8 mouse cellular contexts compared by ENCODE assay signal in genomic region chr13:21161591-21161990, GRCm38 (mm10). TPM values are rescaled to one million over a fixed set of nuclear protein-coding genes. Genes with fewer than 3 reads are reported as not detected.
DNase-seq lines count a peak whose midpoint lies in the region; ATAC-seq and TF ChIP-seq lines count a peak whose summit lies in the region.

No protein-coding gene starts in this region.

- TF ChIP-seq CTCF in intestine, postnatal 0 days (IDR thresholded peaks at IDR 0.05; ENCODE audit: low read depth): no peak

- intact Hi-C loops in left cerebral cortex, postnatal 4 days (cut with DNase I): no loop called here

- no peak overlapping the region for H3K9ac ChIP-seq in kidney, embryonic 16.5 days (replicated peaks; ENCODE audit: low read length)
- H3K9ac ChIP-seq in intestine, postnatal 0 days (ENCODE audit: low read depth, low read length): no peak overlapping the region

- no peak overlapping the region for H3K27ac ChIP-seq in kidney, embryonic 16.5 days (ENCODE audit: low read length)
- no peak overlapping the region for H3K27ac ChIP-seq in forebrain, embryonic 10.5 days
- H3K27ac ChIP-seq in intestine, postnatal 0 days (ENCODE audit: low read depth, low read length): no peak overlapping the region

- peak overlapping the region; percentile 52 for H3K4me2 ChIP-seq in kidney, embryonic 16.5 days (replicated peaks; ENCODE audit: low read depth, low read length)
- H3K4me2 ChIP-seq in intestine, postnatal 0 days (replicated peaks; ENCODE audit: low read depth): peak overlapping the region; percentile 91; the same call in 1 of the 2 replicates
- peak overlapping the region; percentile 69 for H3K4me2 ChIP-seq in myocyte (ENCODE audit: low read depth)

- no peaks in the 10 kb centered on the region for H3K9me3 ChIP-seq in kidney, embryonic 16.5 days (ENCODE audit: low read length)
- H3K9me3 ChIP-seq in forebrain, embryonic 10.5 days: no peaks in the 10 kb centered on the region
- H3K9me3 ChIP-seq in intestine, postnatal 0 days (ENCODE audit: control insufficient read depth): no peaks in the 10 kb centered on the region

- no peak for TF ChIP-seq POLR2A in myocyte (IDR thresholded peaks at IDR 0.05; ENCODE audit: insufficient read length, low read depth)

- H3K4me1 ChIP-seq in kidney, embryonic 16.5 days (ENCODE audit: insufficient read depth, low read length): peaks cover 4% of the 10 kb centered on the region; the same call in 1 of the 2 replicates
- H3K4me1 ChIP-seq in forebrain, embryonic 10.5 days: peaks cover 16% of the 10 kb centered on the region
- H3K4me1 ChIP-seq in intestine, postnatal 0 days (replicated peaks; ENCODE audit: control insufficient read depth, insufficient read depth, low read length): no peaks in the 10 kb centered on the region

- 40% methylated on average over 2 of the region's 2 CpGs for WGBS in kidney, embryonic 16.5 days
- WGBS in forebrain, embryonic 10.5 days: 45% methylated on average over 2 of the region's 2 CpGs
- 38% methylated on average over 2 of the region's 2 CpGs for WGBS in intestine, postnatal 0 days

- no peak; the same call in 1 of the 2 replicates for ATAC-seq in kidney, embryonic 16.5 days (ENCODE audit: low FRiP score, low TSS enrichment)
- ATAC-seq in intestine, postnatal 0 days: no peak

- no peaks in the 10 kb centered on the region for H3K27me3 ChIP-seq in kidney, embryonic 16.5 days (ENCODE audit: insufficient read depth, low read length)
- H3K27me3 ChIP-seq in forebrain, embryonic 10.5 days (ENCODE audit: poor library complexity, severe bottlenecking): peaks cover 15% of the 10 kb centered on the region; the same call in 1 of the 2 replicates
- H3K27me3 ChIP-seq in intestine, postnatal 0 days (replicated peaks; ENCODE audit: control insufficient read depth, insufficient read depth, low read length): no peaks in the 10 kb centered on the region
- peaks cover 5% of the 10 kb centered on the region for H3K27me3 ChIP-seq in myocyte (ENCODE audit: control insufficient read depth, insufficient read depth, insufficient read length)

- H3K79me2 ChIP-seq in myocyte (ENCODE audit: control insufficient read depth, insufficient read depth): no peaks in the 10 kb centered on the region

- peak overlapping the region; percentile 64 for H3K4me3 ChIP-seq in kidney, embryonic 16.5 days (ENCODE audit: low read length)
- H3K4me3 ChIP-seq in forebrain, embryonic 10.5 days: peak overlapping the region; percentile 62
- no peak overlapping the region; the same call in 1 of the 2 replicates for H3K4me3 ChIP-seq in intestine, postnatal 0 days (ENCODE audit: low read depth, low read length)
- H3K4me3 ChIP-seq in myocyte: peak overlapping the region; percentile 40

- no peak for DNase-seq in kidney, postnatal 25 days
- no peak for DNase-seq in forebrain, embryonic 10.5 days (ENCODE audit: extremely low spot score, low spot score)
- no peak for DNase-seq in urinary bladder, postnatal 4 days (ENCODE audit: low spot score in 2 of 2)
- no peak for DNase-seq in left cerebral cortex, postnatal 4 days
- no peak for DNase-seq in yolk sac, embryonic 10.5 days (ENCODE audit: low spot score)

- H3K36me3 ChIP-seq in kidney, embryonic 16.5 days (ENCODE audit: insufficient read depth, low read length): no peaks in the 10 kb centered on the region
- no peaks in the 10 kb centered on the region for H3K36me3 ChIP-seq in forebrain, embryonic 10.5 days (replicated peaks)
- no peaks in the 10 kb centered on the region for H3K36me3 ChIP-seq in intestine, postnatal 0 days (ENCODE audit: control insufficient read depth, insufficient read depth)
- H3K36me3 ChIP-seq in myocyte (ENCODE audit: control insufficient read depth, insufficient read depth): no peaks in the 10 kb centered on the region

- no peak overlapping the region for H3ac ChIP-seq in myocyte (ENCODE audit: control insufficient read depth, insufficient read length)

TF ChIP-seq in myocyte, 11 proteins besides CTCF, POLR2A, EP300 and RAD21:
- TF ChIP-seq MYOD1 (IDR thresholded peaks at IDR 0.05; ENCODE audit: control insufficient read depth in 1 of 3, insufficient read length in 2 of 3, low read depth in 2 of 3) (no peak), MAX (IDR thresholded peaks at IDR 0.05; ENCODE audit: low read depth) (no peak), USF1 (IDR thresholded peaks at IDR 0.05; ENCODE audit: low read depth) (no peak), MYOG (IDR thresholded peaks at IDR 0.05; ENCODE audit: control insufficient read depth in 1 of 3, insufficient read depth in 1 of 3, insufficient read length in 2 of 3, low read depth in 2 of 3) (no peak), TCF3 (IDR thresholded peaks at IDR 0.05; ENCODE audit: insufficient read length, low read depth) (no peak), E2F4 (IDR thresholded peaks at IDR 0.05; ENCODE audit: insufficient read depth) (no peak), TCF12 (IDR thresholded peaks at IDR 0.05; ENCODE audit: insufficient read depth, poor library complexity, severe bottlenecking) (no peak), POLR2AphosphoS2 (IDR thresholded peaks at IDR 0.05; ENCODE audit: insufficient read length, low read depth) (no peak), SRF (IDR thresholded peaks at IDR 0.05; ENCODE audit: control insufficient read depth, insufficient read length, low read depth) (no peak), REST (IDR thresholded peaks at IDR 0.05; ENCODE audit: insufficient read depth, insufficient read length) (no peak), CEBPB (IDR thresholded peaks at IDR 0.05; ENCODE audit: insufficient read depth, poor library complexity, severe bottlenecking) (no peak)

RNA-seq across cellular contexts. Expression of gene Olfr1368, which starts 15.9 kb away (rescaled TPM):
- not detected in 2 replicates for polyA plus RNA-seq in kidney, embryonic 16.5 days (2015; fragmentation: Nextera tagmentation; extraction: Ambion mirVana)
- not detected in 2 replicates for polyA plus RNA-seq in forebrain, embryonic 10.5 days (2016; fragmentation: Nextera tagmentation; extraction: Ambion mirVana)
- not detected in 2 replicates for polyA plus RNA-seq in intestine, postnatal 0 days (2015; fragmentation: Nextera tagmentation; extraction: Ambion mirVana)
- not detected for polyA plus RNA-seq in myocyte (2012; fragmentation: generic; extraction: Trizol)
- not detected for total RNA-seq in left cerebral cortex, postnatal 4 days (2021)

RNA-seq across cellular contexts. Expression of gene Trim27, which starts 17.7 kb away (rescaled TPM):
- 130 and 131 TPM in 2 replicates for polyA plus RNA-seq in kidney, embryonic 16.5 days (2015; fragmentation: Nextera tagmentation; extraction: Ambion mirVana)
- 169 and 173 TPM in 2 replicates for polyA plus RNA-seq in forebrain, embryonic 10.5 days (2016; fragmentation: Nextera tagmentation; extraction: Ambion mirVana)
- polyA plus RNA-seq in intestine, postnatal 0 days (2015; fragmentation: Nextera tagmentation; extraction: Ambion mirVana): 51.1 and 53.2 TPM in 2 replicates
- 62.4 TPM for polyA plus RNA-seq in myocyte (2012; fragmentation: generic; extraction: Trizol)
- total RNA-seq in left cerebral cortex, postnatal 4 days (2021): 10 to 100 TPM; 57.6 to 65.0 TPM

RNA-seq across cellular contexts. Expression of gene Olfr263, which starts 32.2 kb away (rescaled TPM):
- polyA plus RNA-seq in kidney, embryonic 16.5 days (2015; fragmentation: Nextera tagmentation; extraction: Ambion mirVana): not detected in 2 replicates
- not detected in 2 replicates for polyA plus RNA-seq in forebrain, embryonic 10.5 days (2016; fragmentation: Nextera tagmentation; extraction: Ambion mirVana)
- not detected in 2 replicates for polyA plus RNA-seq in intestine, postnatal 0 days (2015; fragmentation: Nextera tagmentation; extraction: Ambion mirVana)
- polyA plus RNA-seq in myocyte (2012; fragmentation: generic; extraction: Trizol): not detected
- not detected for total RNA-seq in left cerebral cortex, postnatal 4 days (2021)

RNA-seq across cellular contexts. Expression of gene Olfr1369-ps1, which starts 50.3 kb away (rescaled TPM):
- polyA plus RNA-seq in kidney, embryonic 16.5 days (2015; fragmentation: Nextera tagmentation; extraction: Ambion mirVana): 0.05 TPM in 1 of 2 replicates, not detected in the other
- 0.04 and 0.06 TPM in 2 replicates for polyA plus RNA-seq in forebrain, embryonic 10.5 days (2016; fragmentation: Nextera tagmentation; extraction: Ambion mirVana)
- polyA plus RNA-seq in intestine, postnatal 0 days (2015; fragmentation: Nextera tagmentation; extraction: Ambion mirVana): not detected in 2 replicates
- polyA plus RNA-seq in myocyte (2012; fragmentation: generic; extraction: Trizol): not detected
- total RNA-seq in left cerebral cortex, postnatal 4 days (2021): not detected
